Mouse (Mus musculus) kidney, embryonic 16.5 days (tissue): ENCODE results near the gene Sprr2a2. TPM values are rescaled to one million over a fixed set of nuclear protein-coding genes. Genes with fewer than 3 reads are reported as not detected.
"Not testable (repeated sequence)": the region's sequence is repeated elsewhere in the genome, so short reads cannot be mapped to it uniquely, and the experiment has no call there.

ENCODE experiments used
- ATAC-seq: fragments of 200-750 bp; cut with Nextera tagmentation; 2 replicates; pipeline ENCODE4 v1.8.0; 2017; ENCODE audit warnings: moderate TSS enrichment; ENCODE audit not compliant: low FRiP score, low TSS enrichment
- H3K27ac ChIP-seq: fragments of 300-500 bp; sonication (generic); 2 replicates; pipeline ENCODE4 v1.5.1; 2014; ENCODE audit warnings: low read length
- H3K27me3 ChIP-seq: fragments of 300-500 bp; sonication (generic); 2 replicates; pipeline ENCODE4 v1.6.1; 2014; ENCODE audit warnings: low read length, control low read depth, mixed read lengths; ENCODE audit not compliant: insufficient read depth
- H3K36me3 ChIP-seq: fragments of 300-500 bp; sonication (generic); 2 replicates; pipeline ENCODE4 v1.6.1; 2014; ENCODE audit warnings: low read length, control low read depth, mixed read lengths; ENCODE audit not compliant: insufficient read depth
- H3K4me1 ChIP-seq: fragments of 300-500 bp; sonication (generic); 2 replicates; pipeline ENCODE4 v1.6.1; 2014; ENCODE audit warnings: low read length, control low read depth, mixed read lengths; ENCODE audit not compliant: insufficient read depth
- H3K4me2 ChIP-seq: fragments of 300-500 bp; sonication (generic); replicated peaks from 2 replicates; pipeline ENCODE4 v1.6.1; 2014; ENCODE audit warnings: low read depth, low read length
- H3K4me3 ChIP-seq: fragments of 300-500 bp; sonication (generic); 2 replicates; pipeline ENCODE4 v1.5.1; 2014; ENCODE audit warnings: mild to moderate bottlenecking, low read length
- H3K9ac ChIP-seq: fragments of 300-500 bp; sonication (generic); replicated peaks from 2 replicates; pipeline ENCODE4 v1.6.1; 2014; ENCODE audit warnings: low read length
- H3K9me3 ChIP-seq: fragments of 300-500 bp; sonication (generic); 2 replicates; pipeline ENCODE4 v1.6.1; 2016; ENCODE audit warnings: low read length, control low read depth
- WGBS: fragments of 180-500 bp; shearing (Covaris S2); extraction: QIAGEN DNeasy Blood & Tissue Kit; methylation state at CpG from one replicate; pipeline ENCODE4 v1.1.7; 2014; 5-methylcytosine and 5-hydroxymethylcytosine counted together
- polyA plus RNA-seq: library from polyadenylated mRNA; unstranded; fragments of >200 nt; fragmentation: Nextera tagmentation; extraction: Ambion mirVana; gene quantifications from 2 replicates; pipeline ENCODE4 v1.2.1, GENCODE M21; 2015

Gene Sprr2a2
- 2.8 and 3.6 TPM in 2 replicates for polyA plus RNA-seq

DNA sequence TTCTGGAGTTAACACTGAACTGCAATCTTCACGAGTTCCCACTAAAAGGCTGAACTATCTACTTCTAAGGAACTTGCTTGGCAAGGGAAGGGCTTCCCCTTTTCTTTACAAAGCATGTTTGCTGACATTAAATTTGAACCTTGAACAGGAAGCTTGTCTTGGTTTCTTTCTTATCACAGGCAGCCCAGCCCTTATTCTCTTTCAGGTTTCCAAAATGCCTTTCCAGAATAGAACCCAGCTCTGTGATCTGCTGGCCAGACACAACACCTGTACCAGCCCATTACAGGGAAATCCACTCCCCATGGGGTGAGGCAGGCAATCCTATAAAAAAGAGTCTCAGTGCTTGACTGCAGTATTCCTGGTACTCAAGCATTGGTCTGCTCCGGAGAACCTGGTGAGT, at the start of gene Sprr2a2, which contains the start of gene Sprr2a1:
TSS of gene Sprr2a2 (plus strand) at position 352 of the 400 bp plus-strand sequence.
TSS of gene Sprr2a1 (plus strand) at position 231 of the 400 bp plus-strand sequence.
- H3K4me2 ChIP-seq, H3K27me3 ChIP-seq, H3K9ac ChIP-seq, ATAC-seq, H3K4me3 ChIP-seq, H3K4me1 ChIP-seq, H3K9me3 ChIP-seq, H3K27ac ChIP-seq, H3K36me3 ChIP-seq: not testable (repeated sequence)
- WGBS, result no CpG with 5 or more reads among the region's 2 CpGs

DNA sequence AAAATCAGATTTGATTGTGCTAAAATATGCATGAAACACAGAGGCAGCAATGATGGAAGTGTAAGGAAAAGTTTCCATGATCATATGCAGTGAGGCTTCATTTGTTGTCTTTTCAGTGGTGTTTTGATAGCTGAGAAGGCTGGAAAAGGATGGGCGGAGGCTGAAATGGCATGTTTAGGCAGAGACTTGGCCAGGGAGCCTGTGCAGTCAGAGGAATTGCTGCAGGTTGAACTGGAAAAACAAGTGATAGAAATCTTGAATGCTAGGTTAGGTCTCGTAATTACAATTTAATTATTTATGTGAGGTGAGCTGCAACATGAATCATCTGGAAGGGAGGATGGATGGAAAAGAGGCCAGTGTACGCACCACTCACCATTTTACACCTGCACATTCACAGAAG, 45.9 kb upstream of the Sprr2a2 start:
- H3K4me1 ChIP-seq, result no peaks in the 10 kb centered on the region
- WGBS, result 53% methylated on average over 3 of the region's 3 CpGs

GRCm38 (mm10) chr3:92176880-92177279, 38.8 kb upstream of the Sprr2a2 start:
- Histone ChIP-seq H3K36me3 (no peaks in the 10 kb centered on the region), H3K9ac (no peak overlapping the region), H3K4me1 (no peaks in the 10 kb centered on the region), H3K27me3 (no peaks in the 10 kb centered on the region), H3K9me3 (no peaks in the 10 kb centered on the region), H3K4me2 (no peak overlapping the region), H3K4me3 (no peak overlapping the region), H3K27ac (no peak overlapping the region)
- ATAC-seq, result no peak
- 80% methylated on average over 1 of the region's 1 CpGs for WGBS

More for the DNA sequence above, 45.9 kb upstream of the Sprr2a2 start:
- no peaks in the 10 kb centered on the region for H3K9me3 ChIP-seq
- H3K9ac ChIP-seq, result no peak overlapping the region
- H3K36me3 ChIP-seq, result no peaks in the 10 kb centered on the region
- no peak overlapping the region for H3K27ac ChIP-seq
- H3K4me2 ChIP-seq, result no peak overlapping the region
- H3K27me3 ChIP-seq, result no peaks in the 10 kb centered on the region
- no peak for ATAC-seq
- no peak overlapping the region for H3K4me3 ChIP-seq

DNA sequence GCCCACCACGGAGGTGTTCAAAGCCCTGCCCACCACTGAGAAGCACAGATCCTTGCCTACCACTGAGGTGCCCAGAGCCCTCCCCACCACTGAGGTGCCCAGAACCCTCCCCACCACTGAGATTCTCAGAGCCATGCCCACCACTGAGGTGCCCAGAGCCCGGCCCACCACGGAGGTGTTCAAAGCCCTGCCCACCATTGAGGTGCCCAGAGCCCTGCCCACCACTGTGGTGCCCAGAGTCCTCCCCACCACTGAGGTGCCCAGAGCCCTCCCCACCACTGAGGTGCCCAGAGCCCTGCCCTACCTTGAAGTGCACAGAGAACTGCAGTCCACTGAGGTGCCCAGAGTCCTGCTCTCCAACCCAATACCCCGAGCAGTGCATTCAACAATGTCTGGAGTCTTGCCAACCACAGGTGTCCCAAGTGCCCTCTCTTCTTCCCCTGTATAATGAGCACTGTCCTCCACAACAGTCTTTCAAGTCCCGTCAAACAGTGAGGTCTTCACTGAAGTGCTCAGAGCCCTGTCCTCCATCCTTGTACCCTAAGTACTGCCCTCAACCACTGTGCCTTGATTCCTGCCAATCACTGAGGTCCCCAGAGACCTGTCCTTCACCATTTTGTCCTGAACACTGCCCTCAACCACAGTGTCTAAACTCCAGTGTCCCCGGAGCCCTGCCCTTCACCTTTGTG, 20.1 kb upstream of the Sprr2a2 start:
- Histone ChIP-seq H3K27me3 (no peaks in the 10 kb centered on the region), H3K4me2 (no peak overlapping the region), H3K27ac (no peak overlapping the region), H3K4me3 (no peak overlapping the region), H3K9me3 (no peaks in the 10 kb centered on the region), H3K4me1 (no peaks in the 10 kb centered on the region), H3K9ac (no peak overlapping the region), H3K36me3 (no peaks in the 10 kb centered on the region)
- peak; percentile 15; the same call in 1 of the 2 replicates for ATAC-seq
- WGBS, result 93% methylated on average over 6 of the region's 6 CpGs

DNA sequence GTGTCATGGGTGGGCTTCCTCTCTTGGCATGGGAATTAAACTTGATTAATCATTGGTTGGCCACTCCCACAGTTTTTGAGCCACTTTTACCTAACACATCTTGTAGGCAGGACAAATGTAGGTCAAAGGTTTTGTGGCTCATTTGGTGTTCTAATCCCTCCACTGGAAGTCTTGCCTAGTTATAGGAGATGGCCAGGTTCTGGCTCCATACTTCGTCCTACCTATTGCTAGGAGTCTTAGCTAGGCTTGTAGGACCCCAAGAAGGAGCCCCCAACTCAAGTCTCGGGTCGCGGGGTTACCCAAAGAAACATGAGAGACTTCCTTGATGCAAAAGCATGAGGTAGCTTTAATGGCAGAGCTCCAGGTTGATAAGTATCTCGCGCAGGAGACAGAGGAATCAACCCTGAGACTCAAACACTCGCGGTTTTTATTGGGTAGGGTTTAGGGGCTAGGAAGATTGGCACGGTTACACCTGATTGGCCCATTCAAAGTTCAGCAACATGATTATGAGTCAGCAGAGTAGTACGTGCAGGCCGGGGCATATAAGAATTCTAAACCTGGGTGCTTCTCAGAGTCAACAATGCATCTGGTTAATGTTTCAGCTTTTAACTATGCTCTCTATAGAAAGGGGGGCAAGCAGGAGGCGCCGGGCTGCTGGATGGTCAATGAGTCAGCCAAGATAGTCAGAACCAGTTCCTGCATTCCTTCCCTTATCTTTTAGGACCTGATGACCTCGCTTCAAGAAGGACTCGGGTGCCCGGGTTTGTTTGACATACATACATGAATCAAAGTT, 4.4 kb upstream of the Sprr2a2 start:
- not testable (repeated sequence) for H3K9me3 ChIP-seq, H3K27ac ChIP-seq, H3K27me3 ChIP-seq, H3K4me1 ChIP-seq, H3K4me3 ChIP-seq, H3K9ac ChIP-seq, H3K4me2 ChIP-seq, H3K36me3 ChIP-seq
- ATAC-seq, result peak; percentile 93
- no CpG with 5 or more reads among the region's 16 CpGs for WGBS

DNA sequence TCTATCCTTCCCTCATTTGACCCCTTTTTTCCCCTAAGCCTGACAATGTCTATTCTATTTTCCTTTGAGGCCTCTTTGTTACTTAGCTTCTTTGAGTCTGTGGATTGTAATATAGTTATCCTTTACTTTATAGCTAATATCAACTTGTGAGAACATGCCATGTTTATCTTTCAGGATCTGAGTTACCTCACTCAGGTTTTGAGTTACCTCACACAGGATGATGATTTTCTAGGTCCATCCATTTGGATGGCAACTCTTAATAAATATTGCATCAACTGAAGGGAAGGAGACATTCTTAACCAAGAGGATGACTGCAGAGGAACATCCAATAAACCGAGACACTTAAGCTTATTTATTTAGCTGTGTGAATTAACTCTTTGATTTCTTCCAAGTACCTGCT, 3.7 kb upstream of the Sprr2a2 start:
- not testable (repeated sequence) for H3K9me3 ChIP-seq, H3K4me3 ChIP-seq, H3K9ac ChIP-seq, ATAC-seq, H3K4me2 ChIP-seq, H3K27ac ChIP-seq, H3K36me3 ChIP-seq, H3K27me3 ChIP-seq, H3K4me1 ChIP-seq
- WGBS, result no CpG with 5 or more reads among the region's 1 CpGs

- H3K4me3 ChIP-seq, H3K4me1 ChIP-seq, H3K36me3 ChIP-seq, ATAC-seq, H3K4me2 ChIP-seq, H3K9me3 ChIP-seq, H3K9ac ChIP-seq, H3K27ac ChIP-seq, H3K27me3 ChIP-seq: not testable (repeated sequence)
Observed at GRCm38 (mm10) chr3:92213651-92214050, 2.1 kb upstream of the Sprr2a2 start.

DNA sequence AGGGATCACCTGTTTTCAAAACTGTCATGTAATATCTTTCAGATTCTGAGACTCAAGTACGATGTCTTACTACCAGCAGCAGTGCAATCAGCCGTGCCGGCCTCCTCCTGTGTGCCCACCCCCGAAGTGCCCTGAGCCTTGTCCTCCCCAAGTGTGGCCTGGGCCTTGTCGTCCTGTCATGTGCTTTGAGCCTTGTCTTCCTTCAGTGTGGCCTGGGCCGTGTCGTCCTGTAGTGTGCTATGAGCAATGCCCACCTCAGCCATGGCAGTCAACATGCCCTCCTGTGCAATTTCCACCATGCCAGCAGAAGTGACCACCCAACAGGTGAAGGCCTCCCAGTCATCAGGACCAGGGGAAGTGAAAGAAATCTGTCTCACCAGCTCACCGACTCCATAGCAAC, 3.3 kb downstream of the Sprr2a2 start:
- H3K36me3 ChIP-seq, H3K27ac ChIP-seq, H3K4me3 ChIP-seq, H3K9ac ChIP-seq, H3K4me2 ChIP-seq, H3K4me1 ChIP-seq, H3K9me3 ChIP-seq, H3K27me3 ChIP-seq: not testable (repeated sequence)
- no CpG with 5 or more reads among the region's 8 CpGs for WGBS
- ATAC-seq, result peak; percentile 82

DNA sequence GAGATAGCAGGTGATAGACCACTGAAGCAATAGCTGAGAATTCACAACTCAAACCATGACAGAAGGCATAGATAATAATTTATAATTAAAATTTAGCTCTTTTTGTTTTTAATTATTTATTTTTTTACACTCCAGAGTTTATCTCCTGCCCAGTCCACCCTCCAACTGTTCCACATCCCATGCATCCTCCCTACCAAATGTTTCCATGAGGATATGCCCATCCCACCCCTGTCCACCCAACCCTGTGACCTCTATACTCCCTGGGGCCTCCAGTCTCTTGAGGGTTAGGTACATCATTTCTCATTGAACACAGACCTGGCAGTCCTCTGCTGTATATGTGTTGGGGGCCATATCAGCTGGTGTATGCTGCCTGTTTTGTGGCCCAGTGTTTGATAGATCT, 8.0 kb downstream of the Sprr2a2 start:
- H3K9ac ChIP-seq, H3K9me3 ChIP-seq, H3K27ac ChIP-seq, H3K4me2 ChIP-seq, H3K36me3 ChIP-seq, H3K4me1 ChIP-seq, H3K4me3 ChIP-seq, H3K27me3 ChIP-seq: not testable (repeated sequence)
- peak; percentile 52; the same call in 1 of the 2 replicates for ATAC-seq

GRCm38 (mm10) chr3:92227410-92227809, 11.7 kb downstream of the Sprr2a2 start:
- H3K27ac ChIP-seq, ATAC-seq, H3K9ac ChIP-seq, H3K4me1 ChIP-seq, H3K4me3 ChIP-seq, H3K4me2 ChIP-seq, H3K36me3 ChIP-seq, H3K27me3 ChIP-seq, H3K9me3 ChIP-seq: not testable (repeated sequence)
- 77% methylated on average over 3 of the region's 3 CpGs for WGBS
